Mouse (Mus musculus) myocyte (in vitro differentiated cells): ENCODE measurements at regions not wholly inside any gene's neighbourhood (a gene's known extent, or its start where the extent isn't known, plus 50 kb on each side); places are given as distances from the start of the nearest gene placed in this dataset.

Experiments used
- H3K27me3 ChIP-seq: one replicate; pipeline ENCODE4 v1.6.1; 2011; ENCODE audit not compliant: control insufficient read depth, insufficient read depth, insufficient read length
- H3K36me3 ChIP-seq: one replicate; pipeline ENCODE4 v1.6.1; 2011; ENCODE audit not compliant: control insufficient read depth, insufficient read depth
- H3K4me2 ChIP-seq: one replicate; pipeline ENCODE4 v1.6.1; 2011; ENCODE audit warnings: low read depth, control low read depth
- H3K4me3 ChIP-seq: one replicate; pipeline ENCODE4 v1.5.1; 2011; ENCODE audit warnings: mild to moderate bottlenecking, control low read depth, moderate library complexity
- H3K79me2 ChIP-seq: one replicate; pipeline ENCODE4 v1.6.1; 2011; ENCODE audit not compliant: control insufficient read depth, insufficient read depth
- H3ac ChIP-seq: one replicate; pipeline ENCODE4 v1.6.1; 2011; ENCODE audit not compliant: control insufficient read depth, insufficient read length
- CEBPB ChIP-seq: IDR thresholded peaks from 2 replicates; pipeline ENCODE4 v1.6.1; 2011; ENCODE audit warnings: mild to moderate bottlenecking, moderate library complexity; ENCODE audit not compliant: poor library complexity, insufficient read depth, severe bottlenecking
- E2F4 ChIP-seq: IDR thresholded peaks from one replicate; pipeline ENCODE4 v1.6.1; 2011; ENCODE audit warnings: mild to moderate bottlenecking, control low read depth, moderate library complexity; ENCODE audit not compliant: insufficient read depth
- MAX ChIP-seq: IDR thresholded peaks from one replicate; pipeline ENCODE4 v1.6.1; 2011; ENCODE audit warnings: low read depth, mild to moderate bottlenecking, control low read depth
- MYOD1 ChIP-seq, 3 experiments: IDR thresholded peaks; one replicate each; pipeline ENCODE4 v1.6.1; 2011; ENCODE audit warnings: control low read depth in 2 of 3, low read depth in 2 of 3, mild to moderate bottlenecking in 2 of 3, moderate library complexity in 1 of 3; ENCODE audit not compliant: insufficient read length in 2 of 3, control insufficient read depth in 1 of 3
- MYOG ChIP-seq, 3 experiments: IDR thresholded peaks; one replicate each; pipeline ENCODE4 v1.6.1; 2011; ENCODE audit warnings: control low read depth in 2 of 3, low read depth in 2 of 3, mild to moderate bottlenecking in 2 of 3; ENCODE audit not compliant: insufficient read length in 2 of 3, control insufficient read depth in 1 of 3, insufficient read depth in 1 of 3
- POLR2A ChIP-seq: IDR thresholded peaks from one replicate; pipeline ENCODE4 v1.6.1; 2011; ENCODE audit warnings: low read depth, mild to moderate bottlenecking, control low read depth, moderate library complexity; ENCODE audit not compliant: insufficient read length
- POLR2AphosphoS2 ChIP-seq: IDR thresholded peaks from one replicate; pipeline ENCODE4 v1.6.1; 2011; ENCODE audit warnings: low read depth, control low read depth; ENCODE audit not compliant: insufficient read length
- REST ChIP-seq: IDR thresholded peaks from one replicate; pipeline ENCODE4 v1.6.1; 2011; ENCODE audit warnings: mild to moderate bottlenecking, control low read depth, moderate library complexity; ENCODE audit not compliant: insufficient read depth, insufficient read length
- SRF ChIP-seq: IDR thresholded peaks from one replicate; pipeline ENCODE4 v1.6.1; 2011; ENCODE audit warnings: low read depth; ENCODE audit not compliant: control insufficient read depth, insufficient read length
- TCF12 ChIP-seq: IDR thresholded peaks from one replicate; pipeline ENCODE4 v1.6.1; 2011; ENCODE audit warnings: mild to moderate bottlenecking, control low read depth; ENCODE audit not compliant: poor library complexity, insufficient read depth, severe bottlenecking
- TCF3 ChIP-seq: IDR thresholded peaks from one replicate; pipeline ENCODE4 v1.6.1; 2011; ENCODE audit warnings: low read depth, control low read depth; ENCODE audit not compliant: insufficient read length
- USF1 ChIP-seq: IDR thresholded peaks from one replicate; pipeline ENCODE4 v1.6.1; 2011; ENCODE audit warnings: low read depth, mild to moderate bottlenecking, control low read depth, moderate library complexity

GRCm38 (mm10) chr13:83882839-83883238 lies 339.3 kb upstream of the Tmem161b start:
- Histone ChIP-seq H3K4me2 (no peak overlapping the region), H3ac (no peak overlapping the region), H3K36me3 (no peaks in the 10 kb centered on the region), H3K79me2 (no peaks in the 10 kb centered on the region), H3K27me3 (no peaks in the 10 kb centered on the region), H3K4me3 (no peak overlapping the region)
- TF ChIP-seq MYOG (IDR thresholded peaks at IDR 0.05; ENCODE audit: control insufficient read depth in 1 of 3, insufficient read depth in 1 of 3, insufficient read length in 2 of 3, low read depth in 2 of 3): no peak
- TF ChIP-seq MAX: no peak

DNA sequence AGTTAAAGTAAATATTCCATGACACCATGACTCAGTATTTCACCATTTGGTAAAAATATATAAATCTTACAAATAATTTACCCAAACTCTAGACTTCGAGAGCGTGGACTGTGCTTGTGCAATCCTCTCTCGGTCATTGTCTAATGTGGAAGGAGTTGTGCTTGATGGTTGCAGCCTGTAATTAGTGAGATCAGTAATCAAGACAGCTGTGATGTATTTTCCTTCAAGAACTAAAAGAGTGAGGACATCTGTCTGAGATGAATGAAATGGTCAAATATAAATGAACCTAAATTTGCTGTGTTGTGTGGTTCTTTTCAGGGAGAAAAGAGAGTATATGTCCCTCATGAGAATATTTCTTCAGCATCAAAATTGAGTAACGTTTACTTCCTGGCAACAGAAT lies 338.3 kb upstream of the Tmem161b start:
- TF ChIP-seq TCF12 (no peak), POLR2A (no peak), MAX (no peak), MYOD1 (IDR thresholded peaks at IDR 0.05; ENCODE audit: control insufficient read depth in 1 of 3, insufficient read length in 2 of 3, low read depth in 2 of 3) (no peak), USF1 (no peak), E2F4 (no peak), SRF (no peak), TCF3 (no peak), MYOG (IDR thresholded peaks at IDR 0.05; ENCODE audit: control insufficient read depth in 1 of 3, insufficient read depth in 1 of 3, insufficient read length in 2 of 3, low read depth in 2 of 3) (no peak), CEBPB (no peak), POLR2AphosphoS2 (no peak), REST (no peak)
- Histone ChIP-seq H3K27me3 (no peaks in the 10 kb centered on the region), H3ac (no peak overlapping the region), H3K79me2 (no peaks in the 10 kb centered on the region), H3K4me2 (no peak overlapping the region), H3K36me3 (no peaks in the 10 kb centered on the region), H3K4me3 (no peak overlapping the region)

DNA sequence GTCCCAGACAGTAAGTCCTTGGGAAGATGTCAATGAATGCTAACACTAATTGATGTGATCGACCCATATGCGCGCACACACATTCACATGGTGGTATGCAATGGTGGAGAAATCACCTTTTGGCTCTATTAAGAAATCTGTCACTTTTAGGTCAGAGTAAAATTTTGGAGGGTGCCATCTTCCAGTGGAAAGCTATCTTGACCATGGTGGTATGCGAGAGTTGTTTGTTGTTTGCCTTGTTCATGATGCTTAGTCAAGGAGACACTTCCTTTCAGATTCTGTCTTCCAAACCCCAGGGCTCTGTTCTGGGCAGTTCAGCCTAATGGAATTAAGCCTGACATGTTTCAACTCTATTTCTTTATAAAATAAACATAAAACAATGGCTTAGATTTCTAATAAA lies 337.9 kb upstream of the Tmem161b start:
- no peaks in the 10 kb centered on the region for H3K27me3 ChIP-seq
- no peak for TF ChIP-seq POLR2AphosphoS2
- no peak for TF ChIP-seq POLR2A
- no peak for TF ChIP-seq MYOG (IDR thresholded peaks at IDR 0.05; ENCODE audit: control insufficient read depth in 1 of 3, insufficient read depth in 1 of 3, insufficient read length in 2 of 3, low read depth in 2 of 3)
- TF ChIP-seq TCF3: no peak
- no peak for TF ChIP-seq E2F4
- TF ChIP-seq MYOD1 (IDR thresholded peaks at IDR 0.05; ENCODE audit: control insufficient read depth in 1 of 3, insufficient read length in 2 of 3, low read depth in 2 of 3): no peak
- no peak for TF ChIP-seq REST
- no peak for TF ChIP-seq MAX
- TF ChIP-seq USF1: no peak
- no peak overlapping the region for H3ac ChIP-seq
- H3K36me3 ChIP-seq: no peaks in the 10 kb centered on the region
- H3K4me3 ChIP-seq: no peak overlapping the region
- H3K4me2 ChIP-seq: no peak overlapping the region
- no peaks in the 10 kb centered on the region for H3K79me2 ChIP-seq

DNA sequence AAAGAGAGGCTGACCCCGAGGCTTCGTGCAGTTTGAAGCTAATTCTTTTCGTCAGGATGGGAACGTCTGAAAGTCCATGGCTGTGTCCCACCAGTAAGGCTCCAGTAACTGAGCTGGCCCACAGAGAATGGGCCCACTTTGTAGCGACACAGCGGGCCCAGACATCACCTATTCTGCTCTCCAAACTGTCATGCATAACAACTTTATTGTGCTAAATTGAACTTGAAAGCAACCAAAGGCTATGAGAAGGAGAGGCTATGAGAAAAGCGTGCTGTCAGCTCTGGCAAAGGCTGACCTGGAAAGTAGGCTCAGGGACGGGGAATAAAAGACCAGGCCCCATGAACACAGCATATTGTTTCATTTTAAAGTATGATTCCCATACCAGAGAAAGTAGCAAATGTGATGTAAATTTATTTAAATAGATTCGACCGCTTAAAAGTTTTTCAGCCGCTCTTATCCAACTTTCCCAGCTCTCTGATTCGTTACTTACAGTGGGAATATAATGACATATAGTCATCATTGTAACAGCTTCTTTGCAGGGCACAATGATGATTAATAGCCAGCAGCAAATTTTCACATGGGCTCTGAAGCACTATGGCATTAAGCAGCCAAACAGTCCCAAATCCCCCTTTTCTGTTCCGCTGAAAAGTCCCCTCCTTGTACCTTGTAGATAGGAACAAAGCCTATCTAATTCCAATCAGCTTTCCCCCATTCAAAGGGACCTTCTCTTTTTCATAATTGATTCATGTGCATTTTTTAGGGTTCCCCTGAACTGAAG lies 337.1 kb upstream of the Tmem161b start:
- no peaks in the 10 kb centered on the region for H3K36me3 ChIP-seq
- H3K27me3 ChIP-seq: no peaks in the 10 kb centered on the region
- H3K4me2 ChIP-seq: no peak overlapping the region
- no peak for TF ChIP-seq E2F4
- no peak for TF ChIP-seq POLR2AphosphoS2
- TF ChIP-seq TCF3: no peak
- no peak for TF ChIP-seq MAX
- no peak for TF ChIP-seq SRF
- TF ChIP-seq TCF12: no peak
- no peak for TF ChIP-seq MYOD1 (IDR thresholded peaks at IDR 0.05; ENCODE audit: control insufficient read depth in 1 of 3, insufficient read length in 2 of 3, low read depth in 2 of 3)
- no peak for TF ChIP-seq POLR2A
- TF ChIP-seq USF1: no peak
- no peak for TF ChIP-seq MYOG (IDR thresholded peaks at IDR 0.05; ENCODE audit: control insufficient read depth in 1 of 3, insufficient read depth in 1 of 3, insufficient read length in 2 of 3, low read depth in 2 of 3)
- no peak overlapping the region for H3K4me3 ChIP-seq
- H3K79me2 ChIP-seq: no peaks in the 10 kb centered on the region
- no peak overlapping the region for H3ac ChIP-seq

- H3K36me3 ChIP-seq: no peaks in the 10 kb centered on the region
- no peak overlapping the region for H3K4me2 ChIP-seq
Measured at GRCm38 (mm10) chr13:83885729-83886128, 336.4 kb upstream of the Tmem161b start.

More at GRCm38 (mm10) chr13:83885729-83886128, 336.4 kb upstream of the Tmem161b start:
- Histone ChIP-seq H3K27me3 (no peaks in the 10 kb centered on the region), H3K4me3 (no peak overlapping the region), H3K79me2 (no peaks in the 10 kb centered on the region), H3ac (no peak overlapping the region)
- TF ChIP-seq E2F4: no peak
- TF ChIP-seq CEBPB: no peak
- TF ChIP-seq USF1: no peak
- no peak for TF ChIP-seq TCF3
- no peak for TF ChIP-seq POLR2A
- no peak for TF ChIP-seq POLR2AphosphoS2
- TF ChIP-seq TCF12: no peak
- TF ChIP-seq SRF: no peak
- no peak for TF ChIP-seq MAX
- no peak for TF ChIP-seq MYOD1 (IDR thresholded peaks at IDR 0.05; ENCODE audit: control insufficient read depth in 1 of 3, insufficient read length in 2 of 3, low read depth in 2 of 3)
- no peak for TF ChIP-seq REST
- no peak for TF ChIP-seq MYOG (IDR thresholded peaks at IDR 0.05; ENCODE audit: control insufficient read depth in 1 of 3, insufficient read depth in 1 of 3, insufficient read length in 2 of 3, low read depth in 2 of 3)
